Mouse (Mus musculus): ENCODE data around the gene Ugt8a. TPM values are rescaled to one million over a fixed set of nuclear protein-coding genes. Genes with fewer than 3 reads are reported as not detected.

The Ugt8a gene
- polyA plus RNA-seq, 1 experiment: 27.5 TPM

- DNase-seq (ENCODE audit: extremely low spot score in 1 of 2, low spot score in 1 of 2): no peak
Observed at GRCm38 (mm10) chr3:125874371-125874770, 64.0 kb downstream of the Ugt8a start.

DNA sequence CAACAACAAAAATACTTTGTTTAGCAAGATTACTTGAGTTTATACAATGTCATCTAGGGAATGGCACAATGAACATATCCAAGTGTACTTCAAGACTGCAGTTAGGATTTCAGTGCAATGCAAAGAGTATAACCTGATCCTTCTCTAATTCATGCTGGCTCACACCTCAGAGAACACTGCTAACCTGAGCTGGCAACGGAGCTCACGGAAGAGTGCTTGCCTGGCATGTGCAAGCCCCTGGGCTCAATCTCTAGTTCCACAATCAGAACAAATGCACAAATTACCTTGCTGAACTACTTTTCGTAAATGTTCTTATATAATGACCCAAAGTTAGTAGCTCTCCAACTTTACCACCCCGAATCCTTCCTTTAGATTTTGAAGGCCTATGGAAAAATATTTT, 68.5 kb downstream of the Ugt8a start:
- no peak for DNase-seq (ENCODE audit: extremely low spot score in 1 of 2, low spot score in 1 of 2)

GRCm38 (mm10) chr3:125861601-125862000, 76.8 kb downstream of the Ugt8a start:
- no peak for DNase-seq (ENCODE audit: extremely low spot score in 1 of 2, low spot score in 1 of 2)

DNA sequence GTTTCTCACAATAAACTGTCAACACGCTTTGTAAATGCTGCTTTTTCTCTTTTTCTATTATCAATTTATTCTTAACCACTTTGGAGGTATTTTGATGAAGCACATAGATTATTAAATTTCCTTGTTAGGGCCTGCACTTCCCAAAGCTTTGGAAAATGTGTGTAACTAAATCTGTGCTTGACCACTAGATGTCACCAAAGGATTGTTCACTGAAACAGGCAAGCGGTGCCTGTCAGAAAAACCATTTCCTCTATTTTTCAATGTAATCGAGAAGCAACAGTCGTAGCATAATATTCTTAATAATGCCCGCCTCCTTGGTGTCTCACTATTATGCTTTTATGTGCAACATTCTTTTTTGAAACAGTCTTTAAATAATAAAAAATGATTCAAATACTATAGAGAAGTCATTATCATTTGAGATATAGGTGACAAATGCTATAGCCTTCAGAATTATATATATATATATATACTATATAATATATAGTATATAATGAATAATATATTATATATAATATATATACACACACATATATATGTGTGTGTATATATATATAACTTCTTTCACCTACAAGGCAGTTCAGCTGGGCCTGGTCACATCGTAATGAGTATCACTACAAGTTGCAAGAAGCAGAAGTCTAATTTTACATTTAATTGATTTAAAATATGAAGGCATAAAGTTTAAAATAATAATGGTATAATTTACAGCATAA, 89.1 kb downstream of the Ugt8a start:
- peak in 1 of 2 experiments; percentile 71 for DNase-seq (ENCODE audit: extremely low spot score in 1 of 2, low spot score in 1 of 2)

- DNase-seq (ENCODE audit: extremely low spot score in 1 of 2, low spot score in 1 of 2): no peak
Observed at GRCm38 (mm10) chr3:125828051-125828450, 110.4 kb downstream of the Ugt8a start.

- no peak for DNase-seq (ENCODE audit: extremely low spot score in 1 of 2, low spot score in 1 of 2)
Observed at GRCm38 (mm10) chr3:125827256-125827655, 111.2 kb downstream of the Ugt8a start.

- DNase-seq (ENCODE audit: extremely low spot score in 1 of 2, low spot score in 1 of 2): no peak
Observed at GRCm38 (mm10) chr3:125819741-125820140, 118.7 kb downstream of the Ugt8a start.

Measured in frontal cortex, adult 2 months (tissue).